Mouse (Mus musculus): ENCODE measurements around the gene Btbd2. TPM values are rescaled to one million over a fixed set of nuclear protein-coding genes. Genes with fewer than 3 reads are reported as not detected.

Gene Btbd2
- polyA plus RNA-seq, 1 experiment from 2014 or later, result 45.4 TPM

DNA sequence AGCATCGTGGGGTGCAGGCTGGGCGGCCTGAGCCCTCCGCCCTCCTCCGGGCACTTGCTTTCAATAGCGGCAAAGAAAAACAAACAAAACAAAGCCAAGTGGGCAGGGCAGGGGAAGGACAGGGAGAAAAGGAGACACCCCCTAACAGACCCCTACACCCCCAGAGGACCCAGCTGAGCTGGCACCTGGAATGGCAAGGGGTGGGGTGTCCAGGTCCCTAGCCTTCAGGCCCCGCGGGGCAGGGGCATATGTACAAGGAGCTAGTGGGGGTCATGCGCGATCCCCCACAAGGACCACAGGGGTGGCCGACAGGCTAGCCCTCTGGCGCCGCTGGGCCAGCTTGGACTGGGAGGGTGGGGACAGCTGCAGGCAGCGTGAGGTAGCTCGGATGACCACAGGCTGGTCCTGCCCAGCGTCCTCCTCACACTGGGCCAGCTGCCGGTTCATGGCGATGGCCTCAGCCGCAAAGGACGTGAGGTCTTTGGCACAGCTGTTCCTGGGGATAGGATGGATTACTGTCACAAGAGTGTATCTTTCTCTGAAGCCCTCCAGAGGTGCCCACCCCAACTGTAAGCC, 10.1 kb upstream of the Btbd2 start:
- 0 out of 2 replicates have a peak overlapping the region, but pooled peaks have one; percentile 13 for H3K9ac ChIP-seq
- peaks cover 57% of the 10 kb centered on the region for H3K4me1 ChIP-seq (replicated peaks)

DNA sequence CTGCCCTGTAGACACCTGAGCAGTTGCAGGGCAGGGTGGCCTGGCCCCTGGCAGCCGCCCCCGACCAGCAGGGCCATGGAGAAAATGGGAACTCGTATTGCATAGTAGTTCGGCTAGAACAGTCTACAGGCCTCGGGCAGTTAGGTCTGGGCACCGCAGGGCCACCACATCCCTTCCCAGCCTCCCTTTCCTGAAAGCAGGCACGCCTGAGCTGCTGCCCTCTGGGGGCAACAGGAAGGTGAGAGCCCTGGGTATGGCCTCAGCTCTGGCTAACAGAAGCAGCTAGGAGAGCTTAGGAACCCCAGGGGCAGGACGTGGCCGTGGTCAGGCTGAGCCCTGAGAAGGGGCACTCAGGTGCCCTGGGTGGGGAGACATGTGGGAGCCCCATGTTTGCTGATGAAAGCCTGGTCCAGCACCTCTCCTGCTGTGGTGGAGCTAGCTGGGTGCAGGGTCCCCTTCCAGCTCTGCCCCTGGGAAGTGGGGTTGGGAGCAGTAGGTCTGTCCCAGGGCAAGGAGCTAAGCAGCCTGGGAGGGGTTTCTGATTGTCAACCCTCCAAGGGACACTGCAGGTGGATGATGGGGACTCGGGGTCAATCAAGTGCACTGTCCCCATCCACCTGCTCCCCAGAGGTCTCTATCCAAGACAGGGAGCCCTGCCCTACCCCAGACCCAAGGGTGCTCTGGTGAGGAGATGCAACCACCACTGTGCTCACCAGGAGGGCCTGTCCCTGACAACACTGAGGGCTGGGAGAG, 9.3 kb upstream of the Btbd2 start:
- Histone ChIP-seq H3K36me3 (peaks cover 50% of the 10 kb centered on the region), H3K4me2 (no peak overlapping the region), H3K4me1 (replicated peaks) (peaks cover 56% of the 10 kb centered on the region), H3K27ac (peak overlapping the region; percentile 95), H3K9me3 (replicated peaks) (no peaks in the 10 kb centered on the region), H3K4me3 (no peak overlapping the region), H3K27me3 (no peaks in the 10 kb centered on the region), H3K9ac (peak overlapping the region; percentile 25; the same call in 1 of the 2 replicates)
- WGBS, result 75% methylated on average over 10 of the region's 10 CpGs
- ATAC-seq (replicated peaks; ENCODE audit: insufficient number of reproducible peaks, insufficient read depth, low FRiP score, low read depth), result no peak

More for the DNA sequence above, 10.1 kb upstream of the Btbd2 start:
- Histone ChIP-seq H3K4me2 (no peak overlapping the region), H3K4me3 (no peak overlapping the region), H3K9me3 (replicated peaks) (no peaks in the 10 kb centered on the region), H3K27me3 (no peaks in the 10 kb centered on the region), H3K27ac (peak overlapping the region; percentile 95), H3K36me3 (peaks cover 56% of the 10 kb centered on the region)
- 77% methylated on average over 19 of the region's 19 CpGs for WGBS
- no peak for ATAC-seq (replicated peaks; ENCODE audit: insufficient number of reproducible peaks, insufficient read depth, low FRiP score, low read depth)

DNA sequence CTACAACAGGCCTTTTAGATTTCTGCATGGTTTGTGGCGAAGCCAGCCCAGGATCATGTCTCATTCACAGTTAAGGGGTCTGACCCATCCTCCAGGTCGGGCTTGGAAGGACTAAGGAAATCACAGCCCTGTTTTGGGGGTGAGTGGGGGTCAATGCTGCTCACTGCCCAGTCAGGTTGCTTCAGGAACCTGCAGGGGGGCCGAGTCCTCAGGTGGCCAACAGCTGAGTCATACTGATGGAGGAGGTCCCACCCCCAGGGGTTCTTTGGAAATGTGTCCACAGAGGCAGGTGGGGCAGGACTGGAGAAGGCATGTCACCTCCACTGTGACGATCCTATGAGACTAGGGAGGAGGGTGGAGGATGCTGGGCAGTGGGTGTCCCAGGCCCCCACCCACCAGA, 8.6 kb upstream of the Btbd2 start:
- H3K36me3 ChIP-seq, result peaks cover 44% of the 10 kb centered on the region
- ATAC-seq (replicated peaks; ENCODE audit: insufficient number of reproducible peaks, insufficient read depth, low FRiP score, low read depth), result no peak
- peak overlapping the region; percentile 95 for H3K27ac ChIP-seq
- H3K4me1 ChIP-seq (replicated peaks), result peaks cover 52% of the 10 kb centered on the region
- no peaks in the 10 kb centered on the region for H3K9me3 ChIP-seq (replicated peaks)
- no peaks in the 10 kb centered on the region for H3K27me3 ChIP-seq
- H3K4me2 ChIP-seq, result peak overlapping the region; percentile 48; the same call in 1 of the 2 replicates
- no peak overlapping the region for H3K4me3 ChIP-seq
- peak overlapping the region; percentile 25; the same call in 1 of the 2 replicates for H3K9ac ChIP-seq
- WGBS, result 50% methylated on average over 4 of the region's 4 CpGs

- H3K36me3 ChIP-seq, result peaks cover 39% of the 10 kb centered on the region
- H3K27me3 ChIP-seq, result no peaks in the 10 kb centered on the region
- no peaks in the 10 kb centered on the region for H3K9me3 ChIP-seq (replicated peaks)
- H3K4me2 ChIP-seq, result peak overlapping the region; percentile 48
- H3K4me3 ChIP-seq, result peak overlapping the region; percentile 19
- peak; percentile 67 for ATAC-seq (replicated peaks; ENCODE audit: insufficient number of reproducible peaks, insufficient read depth, low FRiP score, low read depth)
- 10% methylated on average over 10 of the region's 10 CpGs for WGBS
- H3K27ac ChIP-seq, result peak overlapping the region; percentile 95
- H3K4me1 ChIP-seq (replicated peaks), result peaks cover 47% of the 10 kb centered on the region
- H3K9ac ChIP-seq, result peak overlapping the region; percentile 43; the same call in 1 of the 2 replicates
Measured at GRCm38 (mm10) chr10:80665016-80665380, 8.1 kb upstream of the Btbd2 start.

DNA sequence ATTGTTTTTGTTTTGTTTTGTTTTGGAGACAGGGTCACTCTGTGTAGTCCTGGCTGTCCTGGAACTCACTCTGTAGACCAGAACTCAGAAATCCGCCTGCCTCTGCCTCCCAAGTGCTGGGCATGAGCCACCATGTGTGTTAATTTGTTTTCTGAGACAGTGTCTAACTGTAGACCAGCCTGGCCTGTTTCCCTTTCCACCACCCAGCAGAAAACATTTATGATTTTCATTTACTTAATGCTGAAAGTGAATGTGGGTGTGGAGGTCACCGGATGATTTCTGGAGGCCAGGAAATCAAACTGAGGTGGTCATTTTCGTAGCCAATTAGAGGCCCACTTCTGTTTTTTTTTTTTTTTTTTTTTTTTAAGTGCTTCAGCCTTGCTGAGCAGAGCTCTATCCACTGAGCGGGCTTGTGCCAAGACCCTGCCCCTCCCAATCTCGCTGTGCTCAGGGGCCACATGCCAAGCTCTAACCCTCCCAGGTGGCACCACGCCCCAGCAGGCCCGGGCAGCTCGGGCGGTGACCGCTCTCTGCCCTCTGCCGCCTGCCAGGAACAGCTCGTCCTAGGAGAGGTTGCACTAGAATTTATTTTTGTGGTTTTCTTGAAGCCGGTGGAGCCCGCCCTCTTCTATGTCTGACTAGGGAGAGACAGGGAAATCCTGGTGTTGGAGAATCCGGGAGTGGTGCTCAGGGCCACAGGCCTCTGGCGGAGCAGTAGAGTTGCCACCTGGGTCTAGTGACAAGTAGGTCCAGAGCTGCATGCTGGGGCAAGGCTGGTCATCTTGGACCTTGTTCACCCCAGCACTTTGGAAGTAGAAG, 7.5 kb upstream of the Btbd2 start:
- H3K4me2 ChIP-seq, result peak overlapping the region; percentile 48
- no peaks in the 10 kb centered on the region for H3K9me3 ChIP-seq (replicated peaks)

DNA sequence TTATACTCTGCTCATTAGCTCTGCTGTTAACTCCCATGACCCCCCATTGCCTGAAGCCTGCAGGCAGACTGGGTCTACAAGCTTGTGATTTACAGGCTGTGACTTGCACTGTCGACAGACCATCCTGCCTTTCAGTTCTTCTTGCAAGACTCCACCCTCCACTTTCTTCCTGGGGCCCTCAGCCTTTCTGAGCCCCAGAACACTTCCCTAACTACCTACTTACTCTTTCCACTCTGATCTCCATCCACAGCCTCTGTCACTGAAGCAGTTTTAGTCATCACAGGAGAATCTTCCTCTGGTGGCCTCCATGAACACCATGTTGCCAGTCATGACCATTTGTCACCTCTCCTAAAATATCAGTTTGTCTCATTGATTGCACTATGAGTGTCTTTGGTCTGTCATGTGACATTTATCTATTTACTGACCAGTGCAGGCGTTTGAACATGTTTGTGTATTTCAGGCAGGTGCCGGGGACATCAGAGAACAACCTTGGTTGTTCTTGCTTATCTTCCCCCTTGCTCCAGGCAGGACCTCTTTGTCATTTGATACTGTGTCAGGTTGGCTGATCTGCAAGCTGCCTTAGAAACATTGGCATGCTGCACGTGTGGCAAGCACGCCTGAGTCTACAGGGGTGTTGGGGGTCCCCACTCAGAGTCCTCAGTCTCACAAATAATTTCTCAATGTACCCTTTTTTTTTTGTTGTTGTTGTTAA, 6.8 kb upstream of the Btbd2 start:
- Histone ChIP-seq H3K27me3 (no peaks in the 10 kb centered on the region), H3K4me3 (no peak overlapping the region), H3K36me3 (peaks cover 26% of the 10 kb centered on the region), H3K4me2 (no peak overlapping the region), H3K4me1 (replicated peaks) (peaks cover 41% of the 10 kb centered on the region), H3K9ac (no peak overlapping the region; the same call in 1 of the 2 replicates), H3K27ac (peak overlapping the region; percentile 95), H3K9me3 (replicated peaks) (no peaks in the 10 kb centered on the region)
- no peak for ATAC-seq (replicated peaks; ENCODE audit: insufficient number of reproducible peaks, insufficient read depth, low FRiP score, low read depth)
- 25% methylated on average over 5 of the region's 5 CpGs for WGBS

More for the DNA sequence above, 7.5 kb upstream of the Btbd2 start:
- Histone ChIP-seq H3K9ac (peak overlapping the region; percentile 43; the same call in 1 of the 2 replicates), H3K27me3 (no peaks in the 10 kb centered on the region), H3K4me3 (peak overlapping the region; percentile 19), H3K4me1 (replicated peaks) (peaks cover 41% of the 10 kb centered on the region), H3K27ac (peak overlapping the region; percentile 95), H3K36me3 (peaks cover 34% of the 10 kb centered on the region)
- ATAC-seq (replicated peaks; ENCODE audit: insufficient number of reproducible peaks, insufficient read depth, low FRiP score, low read depth), result peak; percentile 78
- WGBS, result 12% methylated on average over 16 of the region's 16 CpGs

DNA sequence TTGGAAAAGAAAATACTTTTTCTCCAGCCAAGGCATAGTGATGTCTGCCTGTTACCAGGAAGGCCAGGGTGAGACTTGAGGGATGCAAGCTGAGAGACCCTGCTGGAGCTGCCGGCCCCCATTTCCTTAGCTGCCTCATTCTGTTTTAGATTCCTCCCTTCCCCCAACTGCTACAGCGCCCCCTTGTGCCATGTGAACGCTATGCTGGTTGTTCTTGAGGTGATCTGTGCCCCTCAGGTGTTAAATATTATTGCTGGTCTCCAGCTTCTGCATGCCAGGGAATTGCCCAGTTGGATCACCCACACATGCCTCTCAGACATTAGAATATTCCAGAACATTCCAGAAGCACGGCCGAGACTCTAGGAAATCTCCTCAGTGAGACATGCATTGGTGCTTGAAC, 4.3 kb upstream of the Btbd2 start:
- H3K4me2 ChIP-seq, result no peak overlapping the region
- H3K4me3 ChIP-seq, result no peak overlapping the region
- peaks cover under 1% of the 10 kb centered on the region for H3K36me3 ChIP-seq
- no peaks in the 10 kb centered on the region for H3K9me3 ChIP-seq (replicated peaks)
- H3K27ac ChIP-seq, result no peak overlapping the region
- no peaks in the 10 kb centered on the region for H3K27me3 ChIP-seq
- peaks cover 35% of the 10 kb centered on the region for H3K4me1 ChIP-seq (replicated peaks)
- no peak for ATAC-seq (replicated peaks; ENCODE audit: insufficient number of reproducible peaks, insufficient read depth, low FRiP score, low read depth)
- WGBS, result 43% methylated on average over 5 of the region's 5 CpGs
- H3K9ac ChIP-seq, result no peak overlapping the region

DNA sequence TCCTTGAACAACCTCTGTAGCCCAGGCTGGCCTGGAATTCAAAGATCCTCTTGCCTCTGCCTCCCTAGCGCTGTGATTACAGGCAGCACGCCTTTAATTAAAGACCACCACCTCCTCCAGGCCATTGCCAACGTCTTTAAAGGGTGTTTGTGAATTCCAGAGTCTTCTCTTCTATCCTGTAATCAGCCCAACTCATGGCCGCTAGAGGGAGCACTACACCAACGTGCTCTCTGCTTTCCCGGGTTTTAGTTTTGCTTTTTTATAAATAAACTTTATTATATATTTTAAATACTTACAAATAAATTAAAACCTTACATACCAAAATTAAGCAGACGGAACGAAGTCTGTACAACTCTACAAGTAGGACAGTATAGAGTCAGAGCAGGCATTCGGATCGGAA, 2.3 kb upstream of the Btbd2 start:
- Histone ChIP-seq H3K27ac (peak overlapping the region; percentile 19; the same call in 1 of the 2 replicates), H3K4me3 (peak overlapping the region; percentile 27), H3K9ac (no peak overlapping the region), H3K36me3 (no peaks in the 10 kb centered on the region), H3K4me1 (replicated peaks) (peaks cover 33% of the 10 kb centered on the region), H3K27me3 (no peaks in the 10 kb centered on the region), H3K4me2 (peak overlapping the region; percentile 41), H3K9me3 (replicated peaks) (no peaks in the 10 kb centered on the region)
- ATAC-seq (replicated peaks; ENCODE audit: insufficient number of reproducible peaks, insufficient read depth, low FRiP score, low read depth), result no peak
- WGBS, result 13% methylated on average over 10 of the region's 10 CpGs

- H3K4me3 ChIP-seq, result no peak overlapping the region
Measured at GRCm38 (mm10) chr10:80658841-80659202, 2.0 kb upstream of the Btbd2 start.

GRCm38 (mm10) chr10:80658194-80658840, 1.4 kb upstream of the Btbd2 start:
- Histone ChIP-seq H3K4me2 (no peak overlapping the region), H3K27ac (no peak overlapping the region), H3K9ac (no peak overlapping the region), H3K27me3 (no peaks in the 10 kb centered on the region), H3K9me3 (replicated peaks) (no peaks in the 10 kb centered on the region), H3K36me3 (no peaks in the 10 kb centered on the region), H3K4me1 (replicated peaks) (peaks cover 30% of the 10 kb centered on the region), H3K4me3 (no peak overlapping the region)
- 81% methylated on average over 14 of the region's 14 CpGs for WGBS
- ATAC-seq (replicated peaks; ENCODE audit: insufficient number of reproducible peaks, insufficient read depth, low FRiP score, low read depth), result no peak

More at GRCm38 (mm10) chr10:80658841-80659202, 2.0 kb upstream of the Btbd2 start:
- Histone ChIP-seq H3K9ac (no peak overlapping the region), H3K36me3 (no peaks in the 10 kb centered on the region), H3K4me1 (replicated peaks) (peaks cover 31% of the 10 kb centered on the region), H3K27ac (peak overlapping the region; percentile 19; the same call in 1 of the 2 replicates), H3K4me2 (peak overlapping the region; percentile 41; the same call in 1 of the 2 replicates), H3K27me3 (no peaks in the 10 kb centered on the region), H3K9me3 (replicated peaks) (no peaks in the 10 kb centered on the region)
- no peak for ATAC-seq (replicated peaks; ENCODE audit: insufficient number of reproducible peaks, insufficient read depth, low FRiP score, low read depth)
- 54% methylated on average over 4 of the region's 4 CpGs for WGBS
